Mouse (Mus musculus) erythroblast, embryonic 14.5 days (primary cell): Measurements from ENCODE around the gene Sel1l3.

ENCODE experiments used
- GATA1 ChIP-seq: IDR thresholded peaks from 2 replicates; pipeline ENCODE4 v1.6.1; 2012; ENCODE audit warnings: low read length, inconsistent platforms, mixed read lengths
- TAL1 ChIP-seq: IDR thresholded peaks from 3 replicates; pipeline ENCODE4 v1.6.1; 2012; ENCODE audit warnings: low read length, inconsistent platforms, mixed read lengths

GRCm38 (mm10) chr5:53101848-53102473, 111.8 kb downstream of the Sel1l3 start:
- TF ChIP-seq GATA1, result no peak
- no peak for TF ChIP-seq TAL1
